Mouse (Mus musculus): ENCODE measurements at regions not wholly inside any gene's neighbourhood (a gene's known extent, or its start where the extent isn't known, plus 50 kb on each side); places are given as distances from the start of the nearest gene placed in this dataset.

DNA sequence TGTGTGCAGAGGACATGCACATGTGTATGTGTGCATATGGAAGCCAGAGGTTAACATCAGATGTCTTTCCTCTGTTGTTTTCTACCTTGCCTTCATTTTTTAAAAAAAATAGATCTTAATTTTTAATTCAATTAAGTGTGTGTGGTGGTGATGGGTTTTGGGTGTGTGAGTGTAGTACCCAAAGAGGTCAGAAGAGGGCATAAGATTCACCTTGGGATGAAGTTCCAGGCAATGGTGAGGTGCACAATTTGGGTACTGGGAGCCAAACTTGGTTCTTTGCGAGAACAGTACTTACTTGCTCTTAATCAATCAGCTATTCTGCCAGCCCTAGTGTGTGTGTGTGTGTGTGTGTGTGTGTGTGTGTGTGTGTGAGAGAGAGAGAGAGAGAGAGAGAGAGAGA, 106.9 kb upstream of the Gli2 start:
- WGBS = 75% methylated on average over 1 of the region's 1 CpGs
- TF ChIP-seq POLR2A (IDR thresholded peaks at IDR 0.05; ENCODE audit: low read depth, low read length) (no peak), CTCF (IDR thresholded peaks at IDR 0.05; ENCODE audit: extremely low read depth, insufficient read length, insufficient replicate concordance, low read depth, low read length) (no peak)
- no peaks in the 10 kb centered on the region for H3K36me3 ChIP-seq (ENCODE audit: control insufficient read depth, insufficient read depth, low read length)
- H3K4me3 ChIP-seq (ENCODE audit: low read depth, low read length) = no peak overlapping the region
- H3K4me1 ChIP-seq (ENCODE audit: control insufficient read depth, insufficient read depth, insufficient read length, low read length) = no peaks in the 10 kb centered on the region
- H3K27me3 ChIP-seq (ENCODE audit: control insufficient read depth, insufficient read depth, low read length) = no peaks in the 10 kb centered on the region
- no peak overlapping the region for H3K27ac ChIP-seq (ENCODE audit: insufficient read depth, low read depth, low read length)

DNA sequence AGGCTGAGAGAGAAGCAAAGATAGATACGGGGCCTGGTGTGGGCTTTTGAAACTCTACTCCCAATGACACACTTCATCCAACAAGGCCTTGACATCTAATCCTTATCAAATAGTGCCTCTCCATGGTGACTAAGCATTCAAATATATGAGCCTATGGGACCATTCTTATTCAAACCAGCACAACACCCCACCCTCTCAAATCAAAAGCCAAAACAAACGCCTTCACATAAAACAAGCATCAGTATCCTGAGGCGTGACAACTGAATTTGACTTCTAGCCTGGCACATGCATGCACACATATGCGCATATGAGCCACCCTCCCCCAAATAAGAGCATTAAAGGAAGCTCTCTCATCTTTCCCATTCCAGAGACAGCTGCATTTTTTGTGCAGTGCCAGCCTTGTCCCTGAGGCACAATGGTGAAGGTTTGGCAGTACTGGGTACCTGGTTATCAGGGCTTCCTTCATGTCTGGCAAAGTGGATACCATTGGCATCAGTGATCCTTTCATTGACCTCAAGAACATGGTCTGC, 103.8 kb upstream of the Gli2 start:
- H3K27ac ChIP-seq (ENCODE audit: insufficient read depth, low read depth, low read length) = no peak overlapping the region
- TF ChIP-seq POLR2A (IDR thresholded peaks at IDR 0.05; ENCODE audit: low read depth, low read length) (no peak), CTCF (IDR thresholded peaks at IDR 0.05; ENCODE audit: extremely low read depth, insufficient read length, insufficient replicate concordance, low read depth, low read length) (no peak)
- H3K4me3 ChIP-seq (ENCODE audit: low read depth, low read length) = no peak overlapping the region
- 87% methylated on average over 4 of the region's 4 CpGs for WGBS
- no peaks in the 10 kb centered on the region for H3K27me3 ChIP-seq (ENCODE audit: control insufficient read depth, insufficient read depth, low read length)
- H3K4me1 ChIP-seq (ENCODE audit: control insufficient read depth, insufficient read depth, insufficient read length, low read length) = no peaks in the 10 kb centered on the region
- H3K36me3 ChIP-seq (ENCODE audit: control insufficient read depth, insufficient read depth, low read length) = no peaks in the 10 kb centered on the region

DNA sequence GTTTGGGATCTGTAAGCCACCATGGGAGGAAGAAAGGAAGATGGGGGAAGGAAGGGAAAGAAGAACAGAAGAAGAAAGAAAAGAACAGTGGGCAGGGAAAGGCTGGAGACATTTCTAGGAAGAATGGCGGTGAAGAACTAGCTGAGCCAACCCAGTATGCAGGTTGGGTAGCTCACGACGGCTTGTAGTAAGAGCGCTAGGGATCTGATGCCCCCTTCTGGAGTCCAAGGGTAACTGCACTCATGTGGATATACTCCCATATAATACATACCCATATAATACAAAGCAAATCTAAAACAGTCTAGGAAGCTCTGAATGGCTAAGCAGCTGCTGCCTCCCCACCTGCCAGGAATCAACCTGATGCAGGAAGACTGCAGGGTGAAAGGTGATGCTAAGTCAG, 100.2 kb upstream of the Gli2 start:
- Histone ChIP-seq H3K36me3 (ENCODE audit: control insufficient read depth, insufficient read depth, low read length) (no peaks in the 10 kb centered on the region), H3K27ac (ENCODE audit: insufficient read depth, low read depth, low read length) (no peak overlapping the region), H3K4me3 (ENCODE audit: low read depth, low read length) (no peak overlapping the region), H3K4me1 (ENCODE audit: control insufficient read depth, insufficient read depth, insufficient read length, low read length) (no peaks in the 10 kb centered on the region), H3K27me3 (ENCODE audit: control insufficient read depth, insufficient read depth, low read length) (no peaks in the 10 kb centered on the region)
- TF ChIP-seq POLR2A (IDR thresholded peaks at IDR 0.05; ENCODE audit: low read depth, low read length) = no peak
- no peak for TF ChIP-seq CTCF (IDR thresholded peaks at IDR 0.05; ENCODE audit: extremely low read depth, insufficient read length, insufficient replicate concordance, low read depth, low read length)
- WGBS = 95% methylated on average over 4 of the region's 4 CpGs

DNA sequence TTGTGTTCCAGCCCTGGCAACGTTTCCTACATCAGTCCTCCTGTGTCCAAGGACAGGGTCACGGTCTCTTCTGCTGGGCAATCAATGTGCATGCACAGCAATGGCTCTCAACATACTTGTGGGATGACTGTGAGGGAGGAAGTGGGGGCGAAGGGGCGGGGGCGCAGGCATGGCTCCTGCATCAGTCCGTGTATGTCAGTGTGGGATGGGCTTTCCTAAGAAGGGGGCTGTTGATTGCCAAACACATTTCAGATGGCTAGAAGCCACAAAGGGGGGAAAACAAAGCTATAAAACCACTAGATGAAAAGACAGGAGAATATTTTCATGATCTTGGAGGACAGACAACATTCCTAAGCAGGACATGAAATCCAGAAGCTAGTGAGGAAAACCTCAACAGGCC, 99.4 kb upstream of the Gli2 start:
- Histone ChIP-seq H3K27ac (ENCODE audit: insufficient read depth, low read depth, low read length) (no peak overlapping the region), H3K36me3 (ENCODE audit: control insufficient read depth, insufficient read depth, low read length) (no peaks in the 10 kb centered on the region), H3K27me3 (ENCODE audit: control insufficient read depth, insufficient read depth, low read length) (no peaks in the 10 kb centered on the region), H3K4me1 (ENCODE audit: control insufficient read depth, insufficient read depth, insufficient read length, low read length) (no peaks in the 10 kb centered on the region), H3K4me3 (ENCODE audit: low read depth, low read length) (no peak overlapping the region)
- WGBS = 70% methylated on average over 6 of the region's 6 CpGs
- no peak for TF ChIP-seq POLR2A (IDR thresholded peaks at IDR 0.05; ENCODE audit: low read depth, low read length)

DNA sequence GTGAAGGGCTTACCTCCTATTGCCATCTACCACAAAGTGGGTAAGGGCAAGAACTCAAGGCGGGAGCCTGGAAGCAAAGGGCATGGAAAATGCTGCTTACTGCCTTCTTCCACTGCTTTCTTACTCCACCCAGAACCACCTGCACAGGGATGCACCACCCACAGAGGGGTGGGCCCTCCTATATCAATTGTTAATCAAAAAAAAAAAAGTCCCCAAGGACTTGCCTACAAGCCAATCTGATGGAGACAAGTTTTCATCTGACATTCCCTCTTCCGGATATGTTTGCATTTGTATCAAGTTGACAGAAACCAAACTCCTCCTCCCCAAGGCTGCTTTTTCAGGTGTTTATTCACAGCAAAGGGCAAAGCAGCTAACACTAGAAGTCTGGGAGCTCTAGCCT, 94.1 kb upstream of the Gli2 start:
- H3K27ac ChIP-seq (ENCODE audit: insufficient read depth, low read depth, low read length) = no peak overlapping the region
- H3K36me3 ChIP-seq (ENCODE audit: control insufficient read depth, insufficient read depth, low read length) = no peaks in the 10 kb centered on the region
- H3K4me1 ChIP-seq (ENCODE audit: control insufficient read depth, insufficient read depth, insufficient read length, low read length) = no peaks in the 10 kb centered on the region
- no peaks in the 10 kb centered on the region for H3K27me3 ChIP-seq (ENCODE audit: control insufficient read depth, insufficient read depth, low read length)
- no peak overlapping the region for H3K4me3 ChIP-seq (ENCODE audit: low read depth, low read length)
- TF ChIP-seq POLR2A (IDR thresholded peaks at IDR 0.05; ENCODE audit: low read depth, low read length) (no peak), CTCF (IDR thresholded peaks at IDR 0.05; ENCODE audit: extremely low read depth, insufficient read length, insufficient replicate concordance, low read depth, low read length) (no peak)
- 52% methylated on average over 2 of the region's 2 CpGs for WGBS

DNA sequence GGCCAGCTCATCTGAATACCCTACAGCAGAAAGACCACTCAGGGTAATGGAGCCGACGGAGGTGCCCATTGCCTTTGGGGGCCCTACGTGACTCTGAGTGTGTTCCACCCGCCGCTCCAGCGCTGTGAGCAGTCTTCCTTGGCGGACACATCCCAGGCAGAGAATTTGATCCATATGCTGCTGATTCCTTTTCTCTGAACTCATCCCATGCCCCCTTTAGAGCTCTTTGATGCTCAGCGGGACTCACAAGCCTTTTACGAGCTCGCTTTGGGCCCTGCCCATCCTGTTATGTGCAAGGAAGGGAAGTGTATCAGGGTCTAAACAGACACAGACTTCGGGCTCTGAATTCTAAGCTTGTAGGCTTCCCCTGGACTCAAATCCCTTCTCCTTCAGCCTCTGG, 90.4 kb upstream of the Gli2 start:
- Histone ChIP-seq H3K4me1 (ENCODE audit: control insufficient read depth, insufficient read depth, insufficient read length, low read length) (no peaks in the 10 kb centered on the region), H3K27ac (ENCODE audit: insufficient read depth, low read depth, low read length) (no peak overlapping the region), H3K4me3 (ENCODE audit: low read depth, low read length) (no peak overlapping the region), H3K36me3 (ENCODE audit: control insufficient read depth, insufficient read depth, low read length) (no peaks in the 10 kb centered on the region), H3K27me3 (ENCODE audit: control insufficient read depth, insufficient read depth, low read length) (no peaks in the 10 kb centered on the region)
- TF ChIP-seq CTCF (IDR thresholded peaks at IDR 0.05; ENCODE audit: extremely low read depth, insufficient read length, insufficient replicate concordance, low read depth, low read length) (no peak), POLR2A (IDR thresholded peaks at IDR 0.05; ENCODE audit: low read depth, low read length) (no peak)
- 71% methylated on average over 11 of the region's 11 CpGs for WGBS

DNA sequence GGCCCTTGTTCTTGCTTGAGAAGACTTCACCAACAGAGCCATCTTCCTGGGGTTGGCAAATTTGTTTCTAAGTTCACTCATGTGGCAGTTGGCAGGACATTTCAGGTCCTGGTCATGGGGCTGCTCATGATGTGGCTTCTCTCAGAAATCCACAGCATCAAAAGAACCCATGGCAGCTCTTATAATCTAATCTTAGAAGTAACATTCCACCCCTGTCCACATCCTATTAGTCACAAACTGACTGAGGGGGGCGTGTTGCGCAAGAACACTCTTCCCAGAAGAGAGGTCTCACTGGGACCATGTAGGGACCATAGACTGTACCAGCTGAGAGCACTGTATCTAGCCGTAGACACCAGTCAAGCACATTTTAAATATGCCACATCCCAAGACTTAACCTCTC, 75.6 kb upstream of the Gli2 start:
- no peaks in the 10 kb centered on the region for H3K36me3 ChIP-seq (ENCODE audit: control insufficient read depth, insufficient read depth, low read length)
- H3K27me3 ChIP-seq (ENCODE audit: control insufficient read depth, insufficient read depth, low read length) = no peaks in the 10 kb centered on the region
- 86% methylated on average over 3 of the region's 3 CpGs for WGBS
- no peaks in the 10 kb centered on the region for H3K4me1 ChIP-seq (ENCODE audit: control insufficient read depth, insufficient read depth, insufficient read length, low read length)
- TF ChIP-seq CTCF (IDR thresholded peaks at IDR 0.05; ENCODE audit: extremely low read depth, insufficient read length, insufficient replicate concordance, low read depth, low read length) (no peak), POLR2A (IDR thresholded peaks at IDR 0.05; ENCODE audit: low read depth, low read length) (no peak)
- H3K4me3 ChIP-seq (ENCODE audit: low read depth, low read length) = no peak overlapping the region
- H3K27ac ChIP-seq (ENCODE audit: insufficient read depth, low read depth, low read length) = no peak overlapping the region

DNA sequence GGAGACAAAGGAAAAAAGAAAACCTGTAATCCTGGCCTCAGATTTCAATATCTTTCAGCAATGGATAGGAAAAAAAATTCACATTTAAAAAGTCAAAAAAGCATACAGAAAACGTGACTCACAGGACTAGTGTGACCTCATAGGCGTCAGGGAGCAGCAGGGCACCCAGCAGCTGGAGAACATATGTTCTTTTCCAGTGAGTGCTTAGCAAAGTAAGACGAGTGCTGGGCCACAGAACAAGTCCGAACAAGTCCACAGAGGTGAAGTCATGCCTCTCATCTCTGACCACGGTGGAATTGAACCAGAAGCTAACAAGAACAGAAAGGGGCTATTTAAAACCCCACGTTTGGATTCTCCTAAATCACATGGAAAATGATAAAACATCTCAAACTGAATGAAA, 72.1 kb upstream of the Gli2 start:
- TF ChIP-seq CTCF (IDR thresholded peaks at IDR 0.05; ENCODE audit: extremely low read depth, insufficient read length, insufficient replicate concordance, low read depth, low read length) (no peak), POLR2A (IDR thresholded peaks at IDR 0.05; ENCODE audit: low read depth, low read length) (no peak)
- H3K4me1 ChIP-seq (ENCODE audit: control insufficient read depth, insufficient read depth, insufficient read length, low read length) = no peaks in the 10 kb centered on the region
- no peaks in the 10 kb centered on the region for H3K27me3 ChIP-seq (ENCODE audit: control insufficient read depth, insufficient read depth, low read length)
- no peak overlapping the region for H3K27ac ChIP-seq (ENCODE audit: insufficient read depth, low read depth, low read length)
- WGBS = 55% methylated on average over 6 of the region's 6 CpGs
- no peak overlapping the region for H3K4me3 ChIP-seq (ENCODE audit: low read depth, low read length)
- no peaks in the 10 kb centered on the region for H3K36me3 ChIP-seq (ENCODE audit: control insufficient read depth, insufficient read depth, low read length)
